Mouse (Mus musculus): ENCODE results near the gene Syn2. TPM values are rescaled to one million over a fixed set of nuclear protein-coding genes. Genes with fewer than 3 reads are reported as not detected.
A peak's percentile ranks its signal among the peaks of the same experiment; 100 is the strongest.

The Syn2 gene
- polyA plus RNA-seq, 1 experiment from 2014 or later: 4.7 TPM

DNA sequence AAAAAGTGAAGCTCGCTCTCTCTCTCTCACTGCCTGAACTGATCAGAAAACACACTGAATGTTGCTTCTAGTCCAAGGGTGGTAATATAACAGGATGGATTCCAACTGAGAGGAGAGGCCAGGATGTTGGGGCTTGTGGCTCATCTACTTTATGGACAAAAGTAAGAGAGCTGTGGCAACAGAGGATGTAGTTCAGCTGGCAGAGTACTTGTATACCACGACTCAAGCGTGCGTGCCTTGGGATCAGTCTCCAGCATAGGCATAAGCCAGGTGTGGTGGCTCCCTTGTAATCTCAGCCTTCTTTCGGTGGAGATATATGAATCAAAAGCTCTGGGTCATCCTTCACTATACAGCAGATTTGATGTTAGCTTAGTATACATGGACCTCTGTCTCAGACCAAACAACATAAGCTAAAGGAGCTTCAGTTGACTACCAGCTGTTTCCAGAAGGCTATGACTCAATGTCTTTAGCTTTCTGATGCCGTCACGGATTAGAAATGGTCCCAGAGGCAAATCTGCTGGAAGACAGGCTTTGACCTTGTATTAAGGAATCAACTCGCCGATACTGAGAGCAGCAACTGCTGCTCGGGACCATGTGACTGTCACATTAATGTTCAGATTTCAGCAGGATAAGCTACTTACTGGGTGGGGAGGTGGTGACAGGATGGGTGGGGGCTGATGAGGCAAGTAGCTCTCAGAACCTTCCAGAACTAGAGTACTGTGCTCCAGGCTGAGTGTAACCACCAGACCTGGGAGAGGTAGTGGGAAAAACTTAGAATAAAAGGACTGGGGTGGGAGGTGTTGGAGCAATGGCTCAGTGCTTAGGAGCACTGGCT lies 134.1 kb downstream of the Syn2 start:
- Histone ChIP-seq H3K27me3 (ENCODE audit: insufficient read depth, poor library complexity, severe bottlenecking) (no peaks in the 10 kb centered on the region), H3K9me3 (no peaks in the 10 kb centered on the region), H3K4me3 (no peak overlapping the region), H3K4me1 (replicated peaks) (peaks cover 9% of the 10 kb centered on the region), H3K27ac (no peak overlapping the region), H3K36me3 (no peaks in the 10 kb centered on the region)
- no peak for DNase-seq (ENCODE audit: low spot score)
- 86% methylated on average over 10 of the region's 10 CpGs for WGBS

GRCm38 (mm10) chr6:115269561-115269960 lies 134.9 kb downstream of the Syn2 start:
- H3K4me3 ChIP-seq: no peak overlapping the region
- 77% methylated on average over 5 of the region's 5 CpGs for WGBS
- peaks cover 9% of the 10 kb centered on the region for H3K4me1 ChIP-seq (replicated peaks)
- H3K36me3 ChIP-seq: no peaks in the 10 kb centered on the region
- no peak for DNase-seq (ENCODE audit: low spot score)
- H3K27me3 ChIP-seq (ENCODE audit: insufficient read depth, poor library complexity, severe bottlenecking): no peaks in the 10 kb centered on the region
- no peaks in the 10 kb centered on the region for H3K9me3 ChIP-seq
- no peak overlapping the region for H3K27ac ChIP-seq

- Histone ChIP-seq H3K27me3 (ENCODE audit: insufficient read depth, poor library complexity, severe bottlenecking) (no peaks in the 10 kb centered on the region), H3K9me3 (no peaks in the 10 kb centered on the region), H3K4me3 (no peak overlapping the region), H3K27ac (no peak overlapping the region), H3K36me3 (no peaks in the 10 kb centered on the region), H3K4me1 (replicated peaks) (peaks cover 9% of the 10 kb centered on the region)
- no peak for DNase-seq (ENCODE audit: low spot score)
- WGBS: 64% methylated on average over 2 of the region's 2 CpGs
These were observed 135.4 kb downstream of the Syn2 start for GRCm38 (mm10) chr6:115270085-115270484.

- peaks cover 9% of the 10 kb centered on the region for H3K4me1 ChIP-seq (replicated peaks)
- no peak for DNase-seq (ENCODE audit: low spot score)
- no peaks in the 10 kb centered on the region for H3K9me3 ChIP-seq
- no peaks in the 10 kb centered on the region for H3K36me3 ChIP-seq
- 72% methylated on average over 3 of the region's 3 CpGs for WGBS
- H3K27ac ChIP-seq: no peak overlapping the region
- no peaks in the 10 kb centered on the region for H3K27me3 ChIP-seq (ENCODE audit: insufficient read depth, poor library complexity, severe bottlenecking)
- H3K4me3 ChIP-seq: no peak overlapping the region
These were observed 136.6 kb downstream of the Syn2 start for GRCm38 (mm10) chr6:115271326-115271725.

DNA sequence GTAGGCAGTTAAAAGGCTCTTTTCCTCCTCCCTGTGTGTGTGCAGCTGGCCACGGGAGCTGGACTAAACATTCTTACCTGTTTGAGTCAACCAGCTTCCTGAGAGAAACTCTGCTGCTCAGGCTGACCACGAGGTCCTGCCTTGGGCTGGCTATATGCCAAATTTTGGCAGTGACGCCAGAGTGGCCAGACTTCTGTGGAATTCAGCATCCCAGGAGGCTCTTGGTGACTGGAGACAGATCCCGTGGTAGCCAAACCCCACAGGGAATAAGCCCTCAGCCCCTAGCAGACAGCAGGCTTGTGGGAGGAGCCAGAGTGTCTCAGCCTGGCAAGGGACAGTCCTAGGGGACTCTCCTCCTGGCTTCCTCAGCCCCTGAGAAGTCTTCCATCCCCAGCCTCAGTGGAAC lies 137.2 kb downstream of the Syn2 start:
- H3K4me3 ChIP-seq: no peak overlapping the region
- no peak overlapping the region for H3K27ac ChIP-seq
- H3K9me3 ChIP-seq: no peaks in the 10 kb centered on the region
- H3K36me3 ChIP-seq: no peaks in the 10 kb centered on the region
- DNase-seq (ENCODE audit: low spot score): peak; percentile 3
- H3K27me3 ChIP-seq (ENCODE audit: insufficient read depth, poor library complexity, severe bottlenecking): no peaks in the 10 kb centered on the region
- 49% methylated on average over 4 of the region's 4 CpGs for WGBS
- H3K4me1 ChIP-seq (replicated peaks): peaks cover 9% of the 10 kb centered on the region

GRCm38 (mm10) chr6:115273346-115273745 lies 138.6 kb downstream of the Syn2 start:
- no peaks in the 10 kb centered on the region for H3K27me3 ChIP-seq (ENCODE audit: insufficient read depth, poor library complexity, severe bottlenecking)
- no peaks in the 10 kb centered on the region for H3K9me3 ChIP-seq
- no peak overlapping the region for H3K4me3 ChIP-seq
- no peak for DNase-seq (ENCODE audit: low spot score)
- H3K27ac ChIP-seq: no peak overlapping the region
- WGBS: 93% methylated on average over 10 of the region's 10 CpGs
- no peaks in the 10 kb centered on the region for H3K36me3 ChIP-seq
- H3K4me1 ChIP-seq (replicated peaks): peaks cover 9% of the 10 kb centered on the region

DNA sequence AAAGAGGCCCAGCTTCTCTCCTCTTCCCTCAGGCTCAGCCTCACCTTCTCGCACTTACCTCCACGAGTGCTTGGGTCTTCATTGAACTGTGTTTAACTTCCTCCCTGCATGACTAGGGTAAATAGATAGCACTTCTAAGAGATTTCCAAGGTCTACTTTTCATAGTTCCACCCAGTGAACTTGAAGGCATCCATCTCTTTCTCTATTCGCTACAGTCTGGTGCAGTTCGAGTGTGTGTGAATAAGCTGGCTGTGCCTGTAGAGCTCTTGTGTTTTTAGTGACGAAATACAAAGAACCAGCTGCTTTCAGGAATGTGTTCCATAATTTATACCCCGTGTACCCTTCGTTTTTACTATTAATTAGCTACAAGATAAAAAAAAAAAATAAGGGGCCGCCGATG lies 140.0 kb downstream of the Syn2 start:
- Histone ChIP-seq H3K27ac (no peak overlapping the region), H3K27me3 (ENCODE audit: insufficient read depth, poor library complexity, severe bottlenecking) (no peaks in the 10 kb centered on the region), H3K4me3 (no peak overlapping the region), H3K4me1 (replicated peaks) (peaks cover 9% of the 10 kb centered on the region), H3K36me3 (no peaks in the 10 kb centered on the region), H3K9me3 (no peaks in the 10 kb centered on the region)
- 84% methylated on average over 9 of the region's 9 CpGs for WGBS
- no peak for DNase-seq (ENCODE audit: low spot score)

- no peak for DNase-seq (ENCODE audit: low spot score)
- no peaks in the 10 kb centered on the region for H3K9me3 ChIP-seq
- H3K27me3 ChIP-seq (ENCODE audit: insufficient read depth, poor library complexity, severe bottlenecking): no peaks in the 10 kb centered on the region
- H3K27ac ChIP-seq: no peak overlapping the region
- peaks cover 9% of the 10 kb centered on the region for H3K4me1 ChIP-seq (replicated peaks)
- H3K36me3 ChIP-seq: no peaks in the 10 kb centered on the region
- no peak overlapping the region for H3K4me3 ChIP-seq
- WGBS: 92% methylated on average over 10 of the region's 10 CpGs
These were observed 140.6 kb downstream of the Syn2 start for GRCm38 (mm10) chr6:115275116-115275815.

DNA sequence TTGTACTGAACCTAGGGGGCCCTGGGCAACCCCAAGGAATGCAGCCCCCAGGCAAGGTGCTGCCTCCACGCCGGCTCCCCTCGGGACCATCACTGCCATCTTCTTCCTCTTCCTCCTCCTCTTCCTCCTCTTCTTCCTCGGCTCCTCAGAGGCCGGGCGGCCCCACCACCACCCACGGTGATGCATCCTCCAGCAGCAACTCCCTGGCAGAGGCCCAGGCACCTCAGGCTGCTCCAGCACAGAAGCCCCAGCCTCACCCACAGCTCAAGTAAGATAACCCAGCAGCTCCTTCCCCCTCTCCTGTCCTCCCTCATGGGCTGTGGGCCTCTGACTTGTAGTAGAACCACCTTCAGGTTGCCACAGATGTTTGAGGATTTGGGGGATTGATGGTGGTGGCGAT lies 143.4 kb downstream of the Syn2 start:
- Histone ChIP-seq H3K27me3 (ENCODE audit: insufficient read depth, poor library complexity, severe bottlenecking) (no peaks in the 10 kb centered on the region), H3K36me3 (no peaks in the 10 kb centered on the region), H3K9me3 (no peaks in the 10 kb centered on the region), H3K4me1 (replicated peaks) (no peaks in the 10 kb centered on the region), H3K27ac (no peak overlapping the region), H3K4me3 (no peak overlapping the region)
- no peak for DNase-seq (ENCODE audit: low spot score)
- WGBS: 75% methylated on average over 8 of the region's 8 CpGs

GRCm38 (mm10) chr6:115279639-115280038 lies 144.9 kb downstream of the Syn2 start:
- DNase-seq (ENCODE audit: low spot score): no peak
- H3K4me3 ChIP-seq: no peak overlapping the region
- no peaks in the 10 kb centered on the region for H3K36me3 ChIP-seq
- 68% methylated on average over 2 of the region's 2 CpGs for WGBS
- no peaks in the 10 kb centered on the region for H3K9me3 ChIP-seq
- H3K27me3 ChIP-seq (ENCODE audit: insufficient read depth, poor library complexity, severe bottlenecking): no peaks in the 10 kb centered on the region
- H3K27ac ChIP-seq: no peak overlapping the region
- H3K4me1 ChIP-seq (replicated peaks): no peaks in the 10 kb centered on the region

- 94% methylated on average over 2 of the region's 2 CpGs for WGBS
These were observed 149.5 kb downstream of the Syn2 start for GRCm38 (mm10) chr6:115284153-115284552.

DNA sequence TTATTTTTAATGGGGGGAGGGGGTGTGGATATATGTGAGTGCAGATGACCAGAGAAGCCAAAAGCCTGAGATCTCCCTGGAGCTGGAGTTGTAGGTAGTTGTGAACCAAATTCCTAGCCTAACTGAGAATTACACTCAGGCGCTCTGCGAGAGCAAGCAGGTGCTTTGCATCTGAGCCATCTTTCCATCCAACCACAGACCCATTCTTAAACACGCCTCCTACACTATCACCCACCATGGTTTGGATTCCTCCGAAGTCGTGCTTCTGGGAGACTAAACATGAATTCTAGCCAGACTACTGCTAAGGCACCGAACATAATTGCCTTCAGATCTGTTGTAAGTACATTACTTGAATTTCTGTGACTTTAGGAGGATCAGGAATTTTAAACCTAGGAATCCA lies 151.7 kb downstream of the Syn2 start:
- no peaks in the 10 kb centered on the region; the same call in 1 of the 2 replicates for H3K4me1 ChIP-seq (replicated peaks)
- no peaks in the 10 kb centered on the region for H3K36me3 ChIP-seq
- no peak for DNase-seq (ENCODE audit: low spot score)
- H3K9me3 ChIP-seq: no peaks in the 10 kb centered on the region
- no peak overlapping the region for H3K27ac ChIP-seq
- H3K4me3 ChIP-seq: no peak overlapping the region
- 83% methylated on average over 6 of the region's 6 CpGs for WGBS
- H3K27me3 ChIP-seq (ENCODE audit: insufficient read depth, poor library complexity, severe bottlenecking): no peaks in the 10 kb centered on the region

More at GRCm38 (mm10) chr6:115284153-115284552, 149.5 kb downstream of the Syn2 start:
- H3K9me3 ChIP-seq: no peaks in the 10 kb centered on the region
- H3K27me3 ChIP-seq (ENCODE audit: insufficient read depth, poor library complexity, severe bottlenecking): no peaks in the 10 kb centered on the region
- H3K4me3 ChIP-seq: no peak overlapping the region
- H3K27ac ChIP-seq: no peak overlapping the region
- no peak for DNase-seq (ENCODE audit: low spot score)
- H3K4me1 ChIP-seq (replicated peaks): no peaks in the 10 kb centered on the region
- H3K36me3 ChIP-seq: no peaks in the 10 kb centered on the region

- 92% methylated on average over 3 of the region's 3 CpGs for WGBS
- DNase-seq (ENCODE audit: low spot score): no peak
- H3K27ac ChIP-seq: no peak overlapping the region
These were observed 153.5 kb downstream of the Syn2 start for GRCm38 (mm10) chr6:115288223-115288622.

More at GRCm38 (mm10) chr6:115288223-115288622, 153.5 kb downstream of the Syn2 start:
- H3K36me3 ChIP-seq: no peaks in the 10 kb centered on the region
- no peak overlapping the region for H3K4me3 ChIP-seq
- H3K4me1 ChIP-seq (replicated peaks): no peaks in the 10 kb centered on the region; the same call in 1 of the 2 replicates
- H3K27me3 ChIP-seq (ENCODE audit: insufficient read depth, poor library complexity, severe bottlenecking): no peaks in the 10 kb centered on the region
- H3K9me3 ChIP-seq: no peaks in the 10 kb centered on the region

All from hindbrain, embryonic 10.5 days (tissue).